Mouse (Mus musculus): ENCODE measurements around the gene Emid1.

Emid1 gene

DNA sequence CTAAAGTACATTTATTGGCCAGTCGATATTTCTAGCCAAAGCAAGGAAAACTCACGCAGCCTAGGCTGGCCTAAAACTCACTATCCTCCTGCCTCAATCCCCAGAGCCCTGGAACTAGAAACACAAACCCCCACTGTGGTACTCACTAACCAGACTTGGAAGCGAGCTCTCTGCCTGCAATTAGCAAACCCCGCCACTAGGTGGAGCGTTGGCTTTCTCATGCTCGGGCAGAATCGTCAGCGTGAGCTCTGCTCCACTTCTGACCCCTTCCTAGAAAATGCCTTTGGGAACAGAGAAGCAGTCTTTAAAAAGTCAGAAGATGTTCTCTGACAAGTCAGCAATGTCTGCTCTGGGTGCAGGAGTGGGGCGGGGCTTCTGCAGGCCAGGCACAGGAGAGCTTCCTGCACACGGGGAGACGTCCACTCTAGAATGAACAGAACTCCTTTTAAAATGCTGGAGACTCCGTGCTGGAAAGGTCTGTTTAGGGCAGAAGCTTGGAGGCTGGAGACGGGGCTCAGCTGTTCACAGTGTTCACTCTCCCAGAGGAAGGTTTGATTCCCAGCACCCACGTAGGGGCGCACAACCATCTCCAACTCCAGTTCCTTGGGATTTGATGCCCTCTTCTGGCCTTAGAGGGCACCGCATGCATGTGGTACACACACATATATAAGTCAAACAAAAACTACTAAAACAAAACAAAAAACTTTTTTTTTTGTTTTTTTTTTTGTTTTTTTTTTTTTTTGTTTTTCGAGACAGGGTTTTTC lies 8.8 kb upstream of the Emid1 start:
- DNase-seq (ENCODE audit: low spot score in 2 of 2), result peak; percentile 38 to 40

DNA sequence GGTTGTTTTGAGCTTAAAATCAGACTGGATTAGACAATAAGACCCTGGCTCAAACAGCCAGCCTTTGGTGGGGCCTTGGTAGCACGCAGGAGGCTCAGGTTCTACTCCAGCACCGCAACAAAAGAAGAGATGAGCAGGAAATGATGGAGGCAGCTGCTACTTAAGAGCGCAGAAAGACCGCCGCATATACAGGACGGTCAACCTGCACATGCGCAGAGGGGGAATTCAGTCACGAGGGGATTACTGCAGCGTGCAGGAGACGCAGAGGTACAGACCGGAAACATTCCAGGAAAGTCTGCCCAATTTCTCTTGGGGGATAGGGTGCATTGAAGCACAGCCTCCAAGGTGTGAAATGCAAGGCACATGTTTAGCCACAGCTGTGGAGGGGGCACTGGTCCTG lies 6.0 kb upstream of the Emid1 start:
- DNase-seq (ENCODE audit: low spot score in 2 of 2), result peak in 1 of 2 experiments; percentile 26

DNA sequence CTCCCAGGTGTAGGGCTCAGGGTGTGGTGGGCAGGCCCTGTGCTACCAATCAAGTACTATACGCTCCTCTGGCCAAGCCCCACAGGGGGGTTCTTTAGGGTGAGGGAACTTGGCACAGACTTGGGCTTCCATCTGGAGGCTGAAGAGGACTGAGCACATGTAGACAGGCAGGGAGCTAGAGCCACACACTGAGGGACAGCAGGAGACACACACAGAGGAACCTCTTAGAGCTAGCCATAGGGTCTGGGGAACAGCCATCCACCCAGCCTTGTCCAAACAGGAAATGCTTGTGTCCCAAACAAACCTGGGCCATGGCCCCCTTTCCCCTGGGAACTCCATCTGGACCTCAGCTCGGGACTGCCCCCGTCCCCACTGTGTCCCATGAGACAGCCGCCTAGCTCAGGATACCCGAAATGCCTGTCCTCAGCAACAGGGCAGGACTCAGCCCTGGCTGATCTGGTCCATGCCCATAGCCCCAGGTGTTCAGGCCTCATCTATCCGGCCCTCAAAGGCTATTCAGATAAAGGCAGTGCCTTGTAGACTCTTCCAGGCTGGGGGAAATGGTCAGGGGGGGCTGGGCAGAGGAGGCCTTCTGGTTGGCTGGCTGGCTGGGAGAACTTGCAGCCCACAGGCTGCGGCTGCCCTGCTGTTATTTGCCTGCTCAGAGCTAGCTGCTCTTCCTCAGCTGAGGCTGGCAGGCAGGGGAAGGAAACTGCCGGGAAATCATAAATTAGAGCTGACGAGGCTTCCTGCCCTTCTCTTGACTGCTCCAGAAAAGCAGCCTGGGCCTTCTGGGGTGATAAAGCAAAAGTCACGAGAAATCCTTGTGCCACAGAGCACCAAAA lies 3.1 kb upstream of the Emid1 start:
- DNase-seq (ENCODE audit: low spot score in 2 of 2), result no peak

- no peak for DNase-seq (ENCODE audit: low spot score in 2 of 2)
Measured at GRCm38 (mm10) chr11:5151247-5151630, 818 bp downstream of the Emid1 start.

DNA sequence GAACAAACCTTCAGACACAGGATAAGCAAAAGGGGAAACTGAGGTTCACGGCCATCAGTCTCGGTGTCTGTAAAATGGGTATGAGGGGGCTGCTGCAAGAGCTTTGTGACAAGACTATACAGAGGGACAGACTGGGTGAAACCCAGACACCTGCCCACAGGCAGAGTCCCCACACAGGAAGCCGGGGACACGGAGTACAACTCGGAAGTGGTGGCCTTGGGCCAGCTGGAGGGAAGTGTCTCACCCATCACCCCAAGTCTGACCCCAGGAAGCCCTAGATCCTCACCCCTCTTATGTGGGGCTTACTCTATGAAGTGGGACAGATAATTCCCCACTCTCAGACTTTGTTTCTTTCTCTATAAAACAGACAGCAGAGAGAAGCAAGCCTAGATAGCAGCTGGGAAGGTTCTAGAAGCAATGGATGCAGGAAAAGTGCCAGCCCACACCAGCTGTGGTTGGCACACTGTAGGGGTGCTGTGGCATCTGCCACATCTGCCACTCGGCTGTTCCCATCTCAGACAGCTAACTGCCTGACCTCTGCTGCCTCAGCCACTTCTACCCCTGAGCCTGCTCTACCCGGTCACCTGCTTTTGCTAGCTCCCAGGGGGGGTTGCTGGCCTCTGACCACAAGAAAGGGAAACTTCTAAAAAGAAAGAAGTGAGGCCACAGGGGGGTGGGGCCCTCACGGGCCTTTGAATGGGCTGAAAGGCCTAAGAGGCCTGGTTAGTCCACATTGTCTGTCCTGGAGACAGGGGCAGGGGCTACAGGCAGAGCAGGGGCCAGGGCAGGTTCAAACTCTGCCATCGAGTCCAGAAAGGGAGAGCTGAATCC lies 1.4 kb downstream of the Emid1 start:
- peak; percentile 74 to 78 for DNase-seq (ENCODE audit: low spot score in 2 of 2)

- no peak for DNase-seq (ENCODE audit: low spot score in 2 of 2)
Measured at GRCm38 (mm10) chr11:5149955-5150354, 2.1 kb downstream of the Emid1 start.

GRCm38 (mm10) chr11:5149249-5149648 lies 2.8 kb downstream of the Emid1 start:
- DNase-seq (ENCODE audit: low spot score in 2 of 2), result peak; percentile 36 to 43

DNA sequence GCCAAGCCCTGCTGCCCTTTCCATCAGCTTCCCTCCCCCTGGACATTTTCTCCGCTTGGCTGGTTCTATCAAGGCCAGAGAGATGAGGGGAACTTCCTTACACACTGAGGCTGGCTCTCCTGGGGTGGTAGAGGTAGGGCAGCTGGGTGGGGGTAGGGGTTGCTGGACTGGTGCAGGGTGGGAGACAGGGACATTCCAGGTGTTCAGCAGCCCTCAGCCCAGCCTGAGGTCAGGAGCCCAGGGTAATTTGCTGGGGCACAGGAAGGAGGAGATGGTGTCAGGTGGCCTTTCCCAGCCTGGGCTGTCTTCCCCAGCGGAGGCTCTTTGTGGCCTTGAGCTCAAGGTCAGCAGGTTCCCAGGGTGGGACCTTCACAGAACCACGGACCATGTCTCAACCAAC lies 6.5 kb downstream of the Emid1 start:
- DNase-seq (ENCODE audit: low spot score in 2 of 2), result no peak

DNA sequence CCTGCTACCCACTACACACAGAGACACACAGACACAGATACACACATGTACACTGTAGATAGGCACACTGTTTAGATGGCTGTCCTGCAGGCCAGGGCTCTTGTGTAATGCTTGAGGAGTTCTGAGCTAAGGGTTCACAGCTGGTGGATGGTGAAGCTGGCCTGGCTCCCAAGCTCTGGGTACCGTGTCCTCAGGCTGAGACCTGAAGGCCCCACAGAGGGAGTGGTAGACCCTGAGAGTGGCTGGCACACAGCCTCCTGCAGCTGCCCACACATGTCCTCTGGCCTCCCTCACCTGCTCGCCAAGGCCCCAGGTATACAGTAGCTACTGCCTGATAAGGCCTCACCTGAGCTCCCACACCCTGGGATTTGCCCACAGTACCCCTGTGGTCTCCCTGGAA lies 10.1 kb downstream of the Emid1 start:
- DNase-seq (ENCODE audit: low spot score in 2 of 2), result no peak

DNA sequence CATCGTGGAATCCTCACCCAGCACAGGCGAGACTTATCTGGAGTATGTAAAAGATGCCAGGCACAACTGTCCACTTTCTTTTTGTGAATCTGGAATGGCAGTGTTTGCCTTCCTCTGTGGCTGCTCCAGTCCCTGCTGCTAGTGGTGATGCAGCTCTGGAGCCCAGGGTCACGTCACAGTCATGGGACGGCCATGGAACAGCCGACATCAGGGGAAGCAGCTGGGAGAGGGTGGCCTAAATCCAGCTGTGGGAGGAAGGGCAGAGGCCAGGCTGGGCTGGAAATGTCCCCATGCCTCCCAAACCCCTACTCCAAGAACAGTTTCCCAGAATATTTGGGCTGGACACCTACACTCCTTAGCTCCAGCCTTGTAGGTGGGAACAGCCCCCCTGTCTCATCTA lies 10.8 kb downstream of the Emid1 start:
- no peak for DNase-seq (ENCODE audit: low spot score in 2 of 2)

- peak; percentile 19 to 23 for DNase-seq (ENCODE audit: low spot score in 2 of 2)
Measured at GRCm38 (mm10) chr11:5140619-5141018, 11.4 kb downstream of the Emid1 start.

GRCm38 (mm10) chr11:5139372-5139771 lies 12.7 kb downstream of the Emid1 start:
- no peak for DNase-seq (ENCODE audit: low spot score in 2 of 2)

GRCm38 (mm10) chr11:5138642-5139041 lies 13.4 kb downstream of the Emid1 start:
- DNase-seq (ENCODE audit: low spot score in 2 of 2), result no peak

- DNase-seq (ENCODE audit: low spot score in 2 of 2), result no peak
Measured at GRCm38 (mm10) chr11:5135914-5136313, 16.1 kb downstream of the Emid1 start.

- DNase-seq (ENCODE audit: low spot score in 2 of 2), result no peak
Measured at GRCm38 (mm10) chr11:5132751-5133150, 19.3 kb downstream of the Emid1 start.

DNA sequence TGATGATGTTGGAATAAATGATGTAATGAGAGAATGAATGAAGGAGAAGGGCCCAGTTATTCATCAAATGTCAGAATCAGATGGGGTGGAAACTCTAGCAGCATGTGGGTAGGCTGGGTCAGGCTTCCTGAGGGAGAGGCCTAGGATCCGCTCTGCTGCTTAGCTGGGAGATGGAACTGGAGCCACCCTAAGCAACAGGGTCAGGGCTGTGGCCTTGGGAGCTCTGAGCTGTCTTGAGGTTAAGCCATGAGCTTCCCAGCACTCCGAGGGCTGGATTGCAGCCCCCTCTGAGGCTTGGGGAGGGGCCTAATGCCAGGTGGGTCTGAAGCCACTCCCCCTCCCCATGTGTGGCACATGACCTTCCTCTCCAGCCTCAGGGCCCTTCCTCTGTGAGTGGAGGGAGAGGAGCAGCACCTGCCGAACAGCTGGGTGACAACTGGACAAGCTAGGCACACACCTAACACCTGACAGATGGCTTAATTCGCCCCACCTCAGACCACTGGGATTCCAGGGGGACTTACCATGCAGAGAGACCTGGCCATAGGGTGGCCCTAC lies 21.9 kb downstream of the Emid1 start:
- no peak for DNase-seq (ENCODE audit: low spot score in 2 of 2)

GRCm38 (mm10) chr11:5129035-5129480 lies 23.0 kb downstream of the Emid1 start:
- no peak for DNase-seq (ENCODE audit: low spot score in 2 of 2)

DNA sequence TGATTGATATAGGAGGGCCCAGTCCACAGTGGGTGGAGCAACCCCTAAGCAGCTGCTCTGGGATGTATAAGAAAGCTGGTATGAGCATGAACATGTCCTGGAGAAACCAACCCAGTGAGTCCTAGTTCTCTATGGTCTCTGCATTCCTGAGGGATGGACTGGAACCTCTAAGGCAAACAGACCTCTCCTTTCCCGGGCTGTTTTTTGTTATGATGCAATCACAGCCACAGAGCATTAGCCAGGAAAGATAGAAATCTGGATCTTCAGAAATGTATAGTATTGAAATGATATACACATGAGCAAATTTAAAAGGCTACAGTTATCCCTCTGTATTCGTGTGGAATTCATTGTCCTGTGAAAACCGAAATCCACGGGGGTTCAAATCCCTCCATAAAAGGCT lies 26.3 kb downstream of the Emid1 start:
- no peak for DNase-seq (ENCODE audit: low spot score in 2 of 2)

DNA sequence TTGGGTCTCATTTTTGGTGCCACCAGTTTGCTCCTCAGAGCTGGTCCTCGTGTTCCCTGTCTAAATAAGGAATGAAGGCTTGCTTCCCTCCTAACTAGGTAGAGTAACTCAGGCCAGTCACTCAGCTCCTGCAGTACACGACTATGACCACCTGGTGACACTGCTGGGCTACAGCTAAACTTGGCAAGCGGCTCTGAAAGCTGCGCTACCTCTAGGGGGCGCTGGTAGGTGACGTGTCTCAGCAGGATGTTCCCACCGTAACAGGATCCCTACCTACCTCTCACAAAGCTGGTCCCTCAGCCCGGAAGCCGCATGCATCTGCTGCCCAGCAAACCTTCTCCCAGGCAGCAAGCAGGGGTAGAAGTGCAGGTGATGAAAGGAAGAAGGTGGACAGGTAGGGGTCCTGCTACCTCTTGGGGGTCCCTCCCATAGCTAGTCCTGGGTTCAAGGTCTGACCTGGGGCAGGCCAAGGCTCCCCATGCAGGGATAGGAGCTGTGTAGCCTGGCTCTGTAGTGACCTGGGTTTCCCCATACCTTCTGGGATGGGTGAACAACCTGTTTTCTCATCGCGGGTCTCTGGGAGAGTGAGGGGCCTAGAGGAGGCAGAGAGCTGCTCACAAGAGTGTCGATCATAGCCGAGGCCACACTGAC lies 37.0 kb downstream of the Emid1 start:
- peak; percentile 79 to 84 for DNase-seq (ENCODE audit: low spot score in 2 of 2)

DNA sequence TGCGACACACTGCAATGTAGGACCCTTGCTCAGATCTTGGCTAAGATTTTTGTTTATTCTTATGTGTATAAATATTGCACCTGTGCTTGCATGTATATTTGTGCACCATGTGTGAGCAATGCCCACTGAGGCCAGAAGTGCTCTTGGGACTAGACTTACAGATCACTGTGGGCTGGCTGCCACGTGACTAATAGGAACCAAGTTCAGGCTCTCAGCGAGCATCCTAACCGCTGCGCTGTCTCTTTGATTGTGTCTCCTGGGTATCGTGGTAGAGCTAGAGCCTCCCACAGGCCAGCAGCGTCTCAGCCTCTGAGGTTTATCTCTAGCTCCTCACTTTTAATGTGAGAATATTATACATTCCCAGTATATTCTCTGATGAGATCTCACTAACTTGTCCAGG lies 38.4 kb downstream of the Emid1 start:
- DNase-seq (ENCODE audit: low spot score in 2 of 2), result no peak

GRCm38 (mm10) chr11:5109441-5109840 lies 42.6 kb downstream of the Emid1 start:
- no peak for DNase-seq (ENCODE audit: low spot score in 2 of 2)
